Mouse (Mus musculus): ENCODE results near the gene C1galt1. TPM values are rescaled to one million over a fixed set of nuclear protein-coding genes. Genes with fewer than 3 reads are reported as not detected.

The C1galt1 gene
- 1.6 and 1.8 TPM in 2 replicates for polyA plus RNA-seq (2015; fragmentation: Nextera tagmentation; extraction: Ambion mirVana)

DNA sequence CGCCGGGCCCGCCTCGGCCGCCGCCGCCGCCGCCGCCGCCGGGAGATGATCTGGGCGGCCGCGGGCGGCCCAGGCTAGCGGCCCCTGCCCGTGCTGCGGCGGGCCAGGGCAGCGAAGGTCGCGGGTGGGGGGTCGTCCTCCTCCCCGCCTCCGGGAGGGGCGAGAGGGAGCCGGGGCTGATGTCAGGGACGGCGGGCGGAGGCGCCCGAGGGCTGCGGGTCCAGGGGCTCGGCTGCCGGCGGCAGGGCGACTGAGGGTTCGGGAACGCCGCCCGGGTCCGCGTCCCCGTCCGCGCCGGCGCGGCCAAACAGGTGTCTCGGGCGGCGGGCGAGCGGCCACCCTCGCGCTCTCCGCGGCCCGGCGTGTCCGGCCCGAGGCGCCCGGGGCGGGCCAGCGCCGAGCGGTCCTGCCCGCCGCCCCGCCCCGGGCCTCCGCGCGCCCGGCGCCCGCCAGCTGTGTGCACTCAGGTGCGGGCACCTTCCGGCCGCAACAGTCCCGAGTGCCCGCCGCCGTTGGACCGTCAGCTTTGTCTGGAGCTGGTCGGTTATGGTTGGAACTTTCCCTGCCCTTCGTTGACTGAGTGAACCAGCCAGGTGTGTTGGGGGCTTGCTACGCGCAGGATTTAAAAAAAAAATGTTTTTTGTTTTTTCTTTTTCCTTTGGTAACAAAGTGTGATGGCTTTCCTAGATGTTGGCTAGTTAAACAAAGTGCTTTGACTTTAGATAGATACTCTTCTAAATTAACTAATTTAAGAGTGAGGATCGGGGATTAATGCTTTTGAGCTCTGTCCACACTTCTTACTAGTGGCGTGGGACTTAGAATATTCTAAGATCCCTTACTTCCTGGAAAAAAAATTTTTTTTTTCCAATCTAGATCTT, at the start of gene C1galt1:
Gene C1galt1 (plus strand): TSS at position 41 of the 878 bp plus-strand sequence.
- Histone ChIP-seq H3K4me2 (peak within 1 kb of the TSS; percentile 67), H3K27me3 (replicated peaks) (no peaks in the 10 kb centered on the region), H3K36me3 (replicated peaks) (no peaks in the 10 kb centered on the region), H3K9ac (peak within 1 kb of the TSS; percentile 84), H3K9me3 (no peaks in the 10 kb centered on the region), H3K4me1 (peaks cover 15% of the 10 kb centered on the region), H3K4me3 (peak within 1 kb of the TSS; percentile 92), H3K27ac (peak within 1 kb of the TSS; percentile 93)
- under 1% methylated on average over 60 of the region's 93 CpGs for WGBS
- ATAC-seq (replicated peaks): peak; percentile 86

- no peak overlapping the region for H3K4me3 ChIP-seq
- no peaks in the 10 kb centered on the region for H3K27me3 ChIP-seq (replicated peaks)
- H3K9ac ChIP-seq: no peak overlapping the region
- 86% methylated on average over 6 of the region's 6 CpGs for WGBS
- H3K36me3 ChIP-seq (replicated peaks): no peaks in the 10 kb centered on the region
- no peaks in the 10 kb centered on the region for H3K9me3 ChIP-seq
- no peak for ATAC-seq (replicated peaks)
- no peak overlapping the region for H3K4me2 ChIP-seq
- no peak overlapping the region for H3K27ac ChIP-seq
- H3K4me1 ChIP-seq: no peaks in the 10 kb centered on the region
These were observed 44.7 kb upstream of the C1galt1 start for GRCm38 (mm10) chr6:7799969-7800368.

GRCm38 (mm10) chr6:7803765-7804542, 40.7 kb upstream of the C1galt1 start:
- Histone ChIP-seq H3K27ac (no peak overlapping the region), H3K4me1 (no peaks in the 10 kb centered on the region), H3K36me3 (replicated peaks) (no peaks in the 10 kb centered on the region), H3K27me3 (replicated peaks) (no peaks in the 10 kb centered on the region), H3K4me2 (no peak overlapping the region), H3K4me3 (no peak overlapping the region), H3K9me3 (no peaks in the 10 kb centered on the region), H3K9ac (no peak overlapping the region)
- 89% methylated on average over 9 of the region's 9 CpGs for WGBS
- no peak for ATAC-seq (replicated peaks)

- H3K4me3 ChIP-seq: no peak overlapping the region
These were observed 30.5 kb upstream of the C1galt1 start for GRCm38 (mm10) chr6:7814146-7814545.

GRCm38 (mm10) chr6:7816233-7816632, 28.4 kb upstream of the C1galt1 start:
- no peak overlapping the region for H3K4me2 ChIP-seq
- no peak overlapping the region for H3K4me3 ChIP-seq
- no peak overlapping the region for H3K9ac ChIP-seq
- no peak for ATAC-seq (replicated peaks)
- 79% methylated on average over 5 of the region's 5 CpGs for WGBS
- no peaks in the 10 kb centered on the region for H3K4me1 ChIP-seq
- no peak overlapping the region for H3K27ac ChIP-seq
- no peaks in the 10 kb centered on the region for H3K36me3 ChIP-seq (replicated peaks)
- no peaks in the 10 kb centered on the region for H3K27me3 ChIP-seq (replicated peaks)
- no peaks in the 10 kb centered on the region for H3K9me3 ChIP-seq

More at GRCm38 (mm10) chr6:7814146-7814545, 30.5 kb upstream of the C1galt1 start:
- H3K9ac ChIP-seq: no peak overlapping the region
- no peak for ATAC-seq (replicated peaks)
- H3K27ac ChIP-seq: no peak overlapping the region
- no peaks in the 10 kb centered on the region for H3K36me3 ChIP-seq (replicated peaks)
- H3K9me3 ChIP-seq: no peaks in the 10 kb centered on the region
- H3K27me3 ChIP-seq (replicated peaks): no peaks in the 10 kb centered on the region
- 20% methylated on average over 2 of the region's 2 CpGs for WGBS
- no peaks in the 10 kb centered on the region for H3K4me1 ChIP-seq
- no peak overlapping the region for H3K4me2 ChIP-seq

- Histone ChIP-seq H3K27me3 (replicated peaks) (no peaks in the 10 kb centered on the region), H3K9ac (no peak overlapping the region), H3K4me3 (no peak overlapping the region), H3K27ac (no peak overlapping the region), H3K9me3 (no peaks in the 10 kb centered on the region), H3K36me3 (replicated peaks) (no peaks in the 10 kb centered on the region), H3K4me2 (no peak overlapping the region), H3K4me1 (no peaks in the 10 kb centered on the region)
- WGBS: 65% methylated on average over 6 of the region's 6 CpGs
- no peak for ATAC-seq (replicated peaks)
These were observed 22.0 kb upstream of the C1galt1 start for GRCm38 (mm10) chr6:7822688-7823087.

DNA sequence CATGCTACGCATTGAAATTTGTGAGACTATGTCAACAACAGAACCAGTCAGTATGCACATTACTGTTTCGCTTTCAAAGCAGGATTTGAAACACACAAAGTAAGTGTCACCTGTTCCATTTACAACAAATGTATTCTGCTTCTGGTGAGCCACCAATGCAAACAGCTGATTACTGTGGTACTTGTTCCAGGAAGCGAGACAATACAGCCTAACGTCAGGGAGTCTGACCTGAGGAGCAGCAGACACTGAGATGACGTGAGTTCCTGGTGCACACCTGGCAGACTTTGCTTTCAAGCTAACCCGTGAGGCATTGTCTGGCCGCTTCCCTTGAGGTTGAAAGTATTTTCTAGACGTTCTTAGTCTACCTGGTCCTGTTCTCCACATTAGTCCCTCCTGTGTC, 13.8 kb upstream of the C1galt1 start:
- Histone ChIP-seq H3K4me3 (no peak overlapping the region), H3K4me1 (no peaks in the 10 kb centered on the region), H3K27me3 (replicated peaks) (no peaks in the 10 kb centered on the region), H3K9ac (no peak overlapping the region), H3K27ac (no peak overlapping the region), H3K36me3 (replicated peaks) (no peaks in the 10 kb centered on the region), H3K4me2 (no peak overlapping the region), H3K9me3 (no peaks in the 10 kb centered on the region)
- WGBS: 79% methylated on average over 8 of the region's 8 CpGs
- ATAC-seq (replicated peaks): no peak

- no peaks in the 10 kb centered on the region for H3K27me3 ChIP-seq (replicated peaks)
- no peak overlapping the region for H3K4me2 ChIP-seq
- 50% methylated on average over 6 of the region's 6 CpGs for WGBS
- H3K4me3 ChIP-seq: no peak overlapping the region
- H3K9ac ChIP-seq: no peak overlapping the region
- H3K9me3 ChIP-seq: no peaks in the 10 kb centered on the region
- H3K36me3 ChIP-seq (replicated peaks): no peaks in the 10 kb centered on the region
- no peaks in the 10 kb centered on the region for H3K4me1 ChIP-seq
- no peak overlapping the region for H3K27ac ChIP-seq
- ATAC-seq (replicated peaks): no peak
These were observed 12.0 kb upstream of the C1galt1 start for GRCm38 (mm10) chr6:7832564-7833175.

DNA sequence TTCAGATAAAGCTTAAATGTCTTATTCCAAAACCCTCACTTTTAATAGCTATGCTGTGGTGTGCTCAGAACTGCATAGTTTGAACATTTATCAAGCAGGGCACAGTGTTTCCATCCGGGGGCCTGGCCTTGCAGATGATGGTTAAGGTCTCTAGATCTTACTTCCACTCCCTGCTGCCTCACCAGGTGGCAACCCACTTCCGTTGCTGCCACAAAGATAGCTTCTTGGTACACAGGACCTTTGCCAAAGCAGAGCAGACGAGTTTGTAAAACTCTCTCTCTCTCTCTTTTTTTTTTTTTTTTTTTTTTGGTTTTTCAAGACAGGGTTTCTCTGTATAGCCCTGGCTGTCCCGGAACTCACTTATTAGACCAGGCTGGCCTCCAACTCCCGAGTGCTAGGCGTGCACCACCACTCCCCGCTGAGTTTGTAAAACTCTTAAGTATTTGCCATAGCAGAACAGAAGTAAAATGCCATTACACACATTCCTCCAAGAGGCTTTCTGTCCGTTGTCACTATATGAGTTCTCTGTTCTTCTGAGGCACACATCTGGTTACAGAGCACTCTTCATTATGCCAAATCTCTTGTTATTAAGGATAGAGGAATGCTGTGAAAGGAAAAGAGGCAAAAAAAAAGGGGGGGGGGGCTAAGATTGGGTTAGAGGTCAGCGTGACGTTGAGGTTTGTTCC, 773 bp upstream of the C1galt1 start:
- Histone ChIP-seq H3K9ac (peak overlapping the region; percentile 84; the same call in 1 of the 2 replicates), H3K4me1 (peaks cover 15% of the 10 kb centered on the region), H3K27me3 (replicated peaks) (no peaks in the 10 kb centered on the region), H3K36me3 (replicated peaks) (no peaks in the 10 kb centered on the region), H3K4me2 (peak overlapping the region; percentile 67), H3K27ac (peak overlapping the region; percentile 93), H3K4me3 (peak overlapping the region; percentile 92), H3K9me3 (no peaks in the 10 kb centered on the region)
- ATAC-seq (replicated peaks): peak; percentile 6; the same call in 1 of the 2 replicates
- 61% methylated on average over 10 of the region's 10 CpGs for WGBS

DNA sequence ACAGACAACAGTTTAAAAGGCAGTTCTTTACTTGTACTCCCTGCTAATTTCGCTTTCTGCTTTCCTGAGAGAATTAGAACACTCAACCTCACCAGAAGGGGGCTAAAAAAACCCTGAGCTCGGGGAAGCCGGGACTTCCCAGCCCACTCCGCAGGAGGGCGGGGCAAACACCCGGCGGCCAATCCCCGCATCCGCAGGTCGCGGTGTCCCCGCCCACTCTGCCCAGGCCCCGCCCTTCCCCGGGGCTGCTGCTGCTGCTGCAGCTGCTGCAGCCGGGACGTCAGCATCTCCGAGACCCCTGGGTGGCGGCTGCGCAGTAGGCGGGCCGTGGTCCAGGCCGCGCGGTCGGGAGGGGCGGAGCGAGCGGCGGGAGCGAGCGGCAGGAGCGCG, 235 bp upstream of the C1galt1 start:
- ATAC-seq (replicated peaks): peak; percentile 99
- Histone ChIP-seq H3K4me1 (peaks cover 15% of the 10 kb centered on the region), H3K9ac (peak overlapping the region; percentile 84), H3K36me3 (replicated peaks) (no peaks in the 10 kb centered on the region), H3K4me3 (peak overlapping the region; percentile 92), H3K27me3 (replicated peaks) (no peaks in the 10 kb centered on the region), H3K9me3 (no peaks in the 10 kb centered on the region), H3K27ac (peak overlapping the region; percentile 93), H3K4me2 (peak overlapping the region; percentile 67)
- WGBS: under 1% methylated on average over 33 of the region's 33 CpGs

DNA sequence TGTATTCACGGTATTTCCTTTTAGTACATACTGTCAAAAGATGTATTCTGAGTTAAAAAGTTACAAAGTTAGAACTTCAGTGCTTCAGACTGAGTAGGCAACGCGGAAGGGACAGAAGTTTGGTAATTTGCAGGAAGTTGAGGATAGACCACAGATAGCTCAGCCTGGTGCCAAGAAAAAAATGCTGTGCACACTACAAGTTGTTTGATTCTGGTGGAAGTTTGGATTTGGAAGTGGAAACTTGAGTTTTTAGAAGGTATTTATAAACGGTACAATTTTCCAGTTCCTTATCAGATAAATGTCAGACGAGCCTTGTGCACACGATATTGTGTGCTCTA, 1.0 kb downstream of the C1galt1 start:
- Histone ChIP-seq H3K9ac (no peak overlapping the region), H3K4me1 (peaks cover 15% of the 10 kb centered on the region), H3K27me3 (replicated peaks) (no peaks in the 10 kb centered on the region), H3K36me3 (replicated peaks) (no peaks in the 10 kb centered on the region), H3K9me3 (no peaks in the 10 kb centered on the region), H3K4me2 (peak overlapping the region; percentile 67), H3K27ac (no peak overlapping the region), H3K4me3 (peak overlapping the region; percentile 92)
- no peak for ATAC-seq (replicated peaks)
- WGBS: 23% methylated on average over 6 of the region's 6 CpGs
